Mouse (Mus musculus): ENCODE measurements at regions not wholly inside any gene's neighbourhood (a gene's known extent, or its start where the extent isn't known, plus 50 kb on each side); places are given as distances from the start of the nearest gene placed in this dataset.

GRCm38 (mm10) chr10:17660836-17661452 is 62.1 kb upstream of the Cited2 start:
- TF ChIP-seq CTCF (IDR thresholded peaks at IDR 0.05; ENCODE audit: low read depth, low read length) = no peak
- no peak for TF ChIP-seq POLR2A (IDR thresholded peaks at IDR 0.05; ENCODE audit: extremely low read depth, insufficient read depth, low read length)
